Mouse (Mus musculus) intestine, embryonic 15.5 days (tissue): ENCODE measurements around the gene Zfp408. TPM values are rescaled to one million over a fixed set of nuclear protein-coding genes. Genes with fewer than 3 reads are reported as not detected.

Experiments used
- polyA plus RNA-seq: library from polyadenylated mRNA; unstranded; fragments of >200 nt; fragmentation: Nextera tagmentation; extraction: Ambion mirVana; gene quantifications from 2 replicates; pipeline ENCODE4 v1.2.1, GENCODE M21; 2015

Zfp408 gene
- polyA plus RNA-seq, 1 experiment from 2014 or later, result 8.0 TPM

Other genes starting within 250 kb of the Zfp408 start
- gene 1110051M20Rik, start 205.1 kb downstream of the Zfp408 start, polyA plus RNA-seq, result 36.3 and 38.6 TPM in 2 replicates
- 8.7 and 9.2 TPM in 2 replicates for gene Lrp4, start 192.3 kb downstream of the Zfp408 start, polyA plus RNA-seq
- gene Ckap5, start 123.0 kb downstream of the Zfp408 start, polyA plus RNA-seq, result 68.7 and 81.2 TPM in 2 replicates
- 3.4 and 7.2 TPM in 2 replicates for gene F2, start 13.4 kb downstream of the Zfp408 start, polyA plus RNA-seq
- gene Arhgap1, start 69 bp upstream of the Zfp408 start, polyA plus RNA-seq, result 140 and 143 TPM in 2 replicates
- 20.4 and 20.7 TPM in 2 replicates for gene Atg13, start 60.8 kb upstream of the Zfp408 start, polyA plus RNA-seq
- gene Harbi1, start 61.1 kb upstream of the Zfp408 start, polyA plus RNA-seq, result 17.0 and 17.8 TPM in 2 replicates
- gene Ambra1, start 80.3 kb upstream of the Zfp408 start, polyA plus RNA-seq, result 12.5 and 13.7 TPM in 2 replicates